In genomic region chr9:112118411-112119105, GRCm38 (mm10) we compare ENCODE assay signal across 9 mouse cellular contexts.
DNase-seq lines count a peak whose midpoint lies in the region; ATAC-seq and TF ChIP-seq lines count a peak whose summit lies in the region.
"Had no signal": no experiment of that assay in that cellular context is flagged by ENCODE, and none has a peak within 500 bp of the region (broad histone marks: within the 10 kb centered on the region; RNA-seq: fewer than 3 reads in every experiment).

No protein-coding gene starts in this region.

- no peak overlapping the region for H3K27ac ChIP-seq in lung, embryonic 16.5 days (ENCODE audit: low read length)
- H3K27ac ChIP-seq in cortical plate, adult 2 months (ENCODE audit: insufficient read depth, low read length), result peak overlapping the region; percentile 94
- H3K27ac ChIP-seq in heart, postnatal 0 days (ENCODE audit: low read depth), result no peak overlapping the region
- 0 out of 2 replicates have a peak overlapping the region, but pooled peaks have one; percentile 45 for H3K27ac ChIP-seq in limb, embryonic 12.5 days
- no peak overlapping the region for H3K27ac ChIP-seq in stomach, embryonic 15.5 days
- H3K27ac ChIP-seq: macrophage had no signal

- no peak for DNase-seq in lung, postnatal 10 days
- DNase-seq in heart, postnatal 0 days (ENCODE audit: low spot score), result peak; percentile 29
- DNase-seq in urinary bladder, postnatal 4 days (ENCODE audit: low spot score in 2 of 2), result no peak
- DNase-seq in lung, adult 18-20 months, result no peak

- H3K4me2 ChIP-seq in lung, embryonic 16.5 days (ENCODE audit: low read depth, low read length), result peak overlapping the region; percentile 52
- H3K4me2 ChIP-seq in heart, postnatal 0 days (ENCODE audit: low read depth, low read length), result peak overlapping the region; percentile 54
- peak overlapping the region; percentile 75 for H3K4me2 ChIP-seq in limb, embryonic 12.5 days
- peak overlapping the region; percentile 54 for H3K4me2 ChIP-seq in stomach, embryonic 15.5 days

- no peak for ATAC-seq in lung, embryonic 16.5 days (ENCODE audit: low read depth)
- ATAC-seq in heart, postnatal 0 days (ENCODE audit: insufficient read depth, low read depth), result peak; percentile 47
- peak; percentile 84; the same call in 1 of the 2 replicates for ATAC-seq in limb, embryonic 12.5 days (ENCODE audit: insufficient number of reproducible peaks, insufficient read depth, low FRiP score, low TSS enrichment, low read depth)
- no peak for ATAC-seq in stomach, embryonic 15.5 days (ENCODE audit: insufficient read depth, low FRiP score, low read depth)

- no peaks in the 10 kb centered on the region for H3K9me3 ChIP-seq in lung, embryonic 16.5 days (ENCODE audit: control insufficient read depth, low read length)
- no peaks in the 10 kb centered on the region for H3K9me3 ChIP-seq in heart, postnatal 0 days (replicated peaks; ENCODE audit: control insufficient read depth, low read length)
- no peaks in the 10 kb centered on the region for H3K9me3 ChIP-seq in limb, embryonic 12.5 days
- no peaks in the 10 kb centered on the region for H3K9me3 ChIP-seq in stomach, embryonic 15.5 days

- TF ChIP-seq POLR2A in cortical plate, adult 2 months (IDR thresholded peaks at IDR 0.05; ENCODE audit: extremely low read depth, insufficient read depth, low read length), result no peak

- TF ChIP-seq CTCF in cortical plate, adult 2 months (IDR thresholded peaks at IDR 0.05; ENCODE audit: extremely low read depth, insufficient read depth, low read length), result no peak
- no peak for TF ChIP-seq CTCF in heart, postnatal 0 days (IDR thresholded peaks at IDR 0.05; ENCODE audit: low read depth)

- peak overlapping the region; percentile 29 for H3K4me3 ChIP-seq in lung, embryonic 16.5 days (ENCODE audit: low read length)
- H3K4me3 ChIP-seq in cortical plate, adult 2 months (ENCODE audit: insufficient read depth, low read length), result no peak overlapping the region
- H3K4me3 ChIP-seq in heart, postnatal 0 days (ENCODE audit: low read depth, low read length), result peak overlapping the region; percentile 24
- peak overlapping the region; percentile 31 for H3K4me3 ChIP-seq in limb, embryonic 12.5 days (replicated peaks)
- peak overlapping the region; percentile 7; the same call in 1 of the 2 replicates for H3K4me3 ChIP-seq in stomach, embryonic 15.5 days (replicated peaks)

- WGBS in lung, embryonic 16.5 days, result 3% methylated on average over 22 of the region's 22 CpGs
- 4% methylated on average over 22 of the region's 22 CpGs for WGBS in heart, postnatal 0 days
- WGBS in limb, embryonic 12.5 days, result 2% methylated on average over 22 of the region's 22 CpGs
- 5% methylated on average over 22 of the region's 22 CpGs for WGBS in stomach, embryonic 15.5 days

- H3K36me3 ChIP-seq in lung, embryonic 16.5 days (ENCODE audit: control insufficient read depth, insufficient read depth, low read length), result no peaks in the 10 kb centered on the region
- no peaks in the 10 kb centered on the region for H3K36me3 ChIP-seq in heart, postnatal 0 days (replicated peaks; ENCODE audit: control insufficient read depth, insufficient read depth, low read length)
- no peaks in the 10 kb centered on the region for H3K36me3 ChIP-seq in limb, embryonic 12.5 days
- H3K36me3 ChIP-seq in stomach, embryonic 15.5 days, result no peaks in the 10 kb centered on the region

- H3K9ac ChIP-seq in lung, embryonic 16.5 days (ENCODE audit: low read length), result 0 out of 2 replicates have a peak overlapping the region, but pooled peaks have one; percentile 31
- H3K9ac ChIP-seq in heart, postnatal 0 days (replicated peaks; ENCODE audit: low read depth, low read length), result no peak overlapping the region
- peak overlapping the region; percentile 40 for H3K9ac ChIP-seq in limb, embryonic 12.5 days (replicated peaks)
- no peak overlapping the region for H3K9ac ChIP-seq in stomach, embryonic 15.5 days

- H3K4me1 ChIP-seq in lung, embryonic 16.5 days (replicated peaks; ENCODE audit: control insufficient read depth, insufficient read depth, low read length), result no peaks in the 10 kb centered on the region
- peaks cover 13% of the 10 kb centered on the region for H3K4me1 ChIP-seq in cortical plate, adult 2 months (ENCODE audit: control insufficient read depth, insufficient read depth, low read length)
- H3K4me1 ChIP-seq in heart, postnatal 0 days (ENCODE audit: control insufficient read depth, insufficient read depth), result 0 out of 2 replicates have a peak, but pooled peaks cover 6% of the 10 kb centered on the region
- H3K4me1 ChIP-seq in limb, embryonic 12.5 days (replicated peaks), result peaks cover 12% of the 10 kb centered on the region
- H3K4me1 ChIP-seq in stomach, embryonic 15.5 days, result no peaks in the 10 kb centered on the region; the same call in 1 of the 2 replicates

- H3K27me3 ChIP-seq in lung, embryonic 16.5 days (ENCODE audit: control insufficient read depth, insufficient read depth, low read depth, low read length), result peaks cover 23% of the 10 kb centered on the region; the same call in 1 of the 2 replicates
- peaks cover 6% of the 10 kb centered on the region; the same call in 1 of the 2 replicates for H3K27me3 ChIP-seq in heart, postnatal 0 days (ENCODE audit: control insufficient read depth, insufficient read depth, low read length)
- peaks cover 12% of the 10 kb centered on the region for H3K27me3 ChIP-seq in limb, embryonic 12.5 days
- peaks cover 10% of the 10 kb centered on the region for H3K27me3 ChIP-seq in stomach, embryonic 15.5 days (replicated peaks)

- TF ChIP-seq EP300 in heart, postnatal 0 days (IDR thresholded peaks at IDR 0.05; ENCODE audit: low read depth), result no peak

Comparison
In these comparisons a context has a peak if more than half of its experiments do, and no peak if none do; other contexts are left out.
1. ATAC-seq: peak in heart, postnatal 0 days (single experiment) and limb, embryonic 12.5 days (single experiment); none in lung, embryonic 16.5 days (single experiment) and stomach, embryonic 15.5 days (single experiment).
2. H3K27ac ChIP-seq: peak in cortical plate, adult 2 months (single experiment) and limb, embryonic 12.5 days (single experiment); none in lung, embryonic 16.5 days (single experiment), heart, postnatal 0 days (single experiment) and stomach, embryonic 15.5 days (single experiment).
3. H3K9ac ChIP-seq: peak in lung, embryonic 16.5 days (single experiment) and limb, embryonic 12.5 days (single experiment); none in heart, postnatal 0 days (single experiment) and stomach, embryonic 15.5 days (single experiment).
4. Peak in every context shown above with its lines, with median percentiles within 50 percentile points of each other: H3K4me2 ChIP-seq.